Mouse (Mus musculus) cerebellum, adult 9-11 months (tissue): Measurements from ENCODE around the gene Tmem120b.

Experiments used
- DNase-seq: peaks from one replicate; pipeline ENCODE4 v3.0.0; 2022

The Tmem120b gene

GRCm38 (mm10) chr5:123068115-123068514, at the start of gene Tmem120b:
TSS of gene Tmem120b (plus strand) at chr5:123068415.
- no peak for DNase-seq

GRCm38 (mm10) chr5:123019336-123020016, 48.7 kb upstream of the Tmem120b start:
- DNase-seq, result no peak

GRCm38 (mm10) chr5:123020426-123020825, 47.8 kb upstream of the Tmem120b start:
- DNase-seq, result no peak

GRCm38 (mm10) chr5:123021438-123021837, 46.8 kb upstream of the Tmem120b start:
- no peak for DNase-seq

- no peak for DNase-seq
Measured at GRCm38 (mm10) chr5:123023049-123023448, 45.2 kb upstream of the Tmem120b start.

GRCm38 (mm10) chr5:123024312-123024711, 43.9 kb upstream of the Tmem120b start:
- DNase-seq, result no peak

GRCm38 (mm10) chr5:123024965-123025573, 43.1 kb upstream of the Tmem120b start:
- no peak for DNase-seq

- DNase-seq, result no peak
Measured at GRCm38 (mm10) chr5:123026414-123026813, 41.8 kb upstream of the Tmem120b start.

- DNase-seq, result no peak
Measured at GRCm38 (mm10) chr5:123027436-123027835, 40.8 kb upstream of the Tmem120b start.

- no peak for DNase-seq
Measured at GRCm38 (mm10) chr5:123029729-123030128, 38.5 kb upstream of the Tmem120b start.

GRCm38 (mm10) chr5:123031312-123031711, 36.9 kb upstream of the Tmem120b start:
- DNase-seq, result no peak

- no peak for DNase-seq
Measured at GRCm38 (mm10) chr5:123033646-123034160, 34.5 kb upstream of the Tmem120b start.

GRCm38 (mm10) chr5:123035089-123035488, 33.1 kb upstream of the Tmem120b start:
- DNase-seq, result no peak

- no peak for DNase-seq
Measured at GRCm38 (mm10) chr5:123035564-123035963, 32.7 kb upstream of the Tmem120b start.

GRCm38 (mm10) chr5:123038115-123038514, 30.1 kb upstream of the Tmem120b start:
- DNase-seq, result no peak

GRCm38 (mm10) chr5:123039120-123039752, 29.0 kb upstream of the Tmem120b start:
- DNase-seq, result no peak

- no peak for DNase-seq
Measured at GRCm38 (mm10) chr5:123040796-123041195, 27.4 kb upstream of the Tmem120b start.

- DNase-seq, result no peak
Measured at GRCm38 (mm10) chr5:123043856-123044255, 24.4 kb upstream of the Tmem120b start.

GRCm38 (mm10) chr5:123045561-123046295, 22.5 kb upstream of the Tmem120b start:
- DNase-seq, result no peak

GRCm38 (mm10) chr5:123046916-123047315, 21.3 kb upstream of the Tmem120b start, which contains the start of gene Morn3:
TSS of gene Morn3 (minus strand) at chr5:123047016.
- DNase-seq, result no peak

GRCm38 (mm10) chr5:123049271-123049670, 18.9 kb upstream of the Tmem120b start:
- DNase-seq, result no peak

- peak; percentile 45 for DNase-seq
Measured at GRCm38 (mm10) chr5:123050918-123051317, 17.3 kb upstream of the Tmem120b start.

- no peak for DNase-seq
Measured at GRCm38 (mm10) chr5:123051736-123052135, 16.5 kb upstream of the Tmem120b start.
